Mouse (Mus musculus): ENCODE measurements around the gene Lrrc29. TPM values are rescaled to one million over a fixed set of nuclear protein-coding genes. Genes with fewer than 3 reads are reported as not detected.
A peak's percentile ranks its signal among the peaks of the same experiment; 100 is the strongest.

Lrrc29 gene
- polyA plus RNA-seq, 1 experiment from 2014 or later = 3.9 TPM

- no peak for ATAC-seq
- no peak for TF ChIP-seq CTCF (IDR thresholded peaks at IDR 0.05; ENCODE audit: low read depth)
- Histone ChIP-seq H3K27ac (ENCODE audit: low read depth, low read length) (no peak overlapping the region), H3K4me2 (replicated peaks; ENCODE audit: low read depth) (peak overlapping the region; percentile 95; the same call in 1 of the 2 replicates), H3K4me1 (replicated peaks; ENCODE audit: control insufficient read depth, insufficient read depth, low read length) (peaks cover 15% of the 10 kb centered on the region), H3K4me3 (ENCODE audit: low read depth, low read length) (0 out of 2 replicates have a peak overlapping the region, but pooled peaks have one; percentile 74), H3K9me3 (ENCODE audit: control insufficient read depth) (no peaks in the 10 kb centered on the region), H3K36me3 (ENCODE audit: control insufficient read depth, insufficient read depth) (no peaks in the 10 kb centered on the region), H3K27me3 (replicated peaks; ENCODE audit: control insufficient read depth, insufficient read depth, low read length) (peaks cover 14% of the 10 kb centered on the region; the same call in 1 of the 2 replicates), H3K9ac (ENCODE audit: low read depth, low read length) (no peak overlapping the region)
- WGBS = 56% methylated on average over 7 of the region's 7 CpGs
Measured at GRCm38 (mm10) chr8:105350186-105350585, 24.1 kb upstream of the Lrrc29 start.

- Histone ChIP-seq H3K36me3 (ENCODE audit: control insufficient read depth, insufficient read depth) (no peaks in the 10 kb centered on the region), H3K4me3 (ENCODE audit: low read depth, low read length) (peak overlapping the region; percentile 74), H3K4me1 (replicated peaks; ENCODE audit: control insufficient read depth, insufficient read depth, low read length) (peaks cover 17% of the 10 kb centered on the region), H3K9ac (ENCODE audit: low read depth, low read length) (peak overlapping the region; percentile 42), H3K9me3 (ENCODE audit: control insufficient read depth) (no peaks in the 10 kb centered on the region), H3K4me2 (replicated peaks; ENCODE audit: low read depth) (peak overlapping the region; percentile 95), H3K27me3 (replicated peaks; ENCODE audit: control insufficient read depth, insufficient read depth, low read length) (peaks cover 14% of the 10 kb centered on the region; the same call in 1 of the 2 replicates), H3K27ac (ENCODE audit: low read depth, low read length) (no peak overlapping the region)
- no peak for TF ChIP-seq CTCF (IDR thresholded peaks at IDR 0.05; ENCODE audit: low read depth)
- no peak for ATAC-seq
- WGBS = under 1% methylated on average over 35 of the region's 48 CpGs
Measured at GRCm38 (mm10) chr8:105349096-105349771, 23.2 kb upstream of the Lrrc29 start.

- Histone ChIP-seq H3K4me3 (ENCODE audit: low read depth, low read length) (peak within 1 kb of the TSS; percentile 74), H3K36me3 (ENCODE audit: control insufficient read depth, insufficient read depth) (no peaks in the 10 kb centered on the region), H3K9ac (ENCODE audit: low read depth, low read length) (peak within 1 kb of the TSS; percentile 64), H3K9me3 (ENCODE audit: control insufficient read depth) (no peaks in the 10 kb centered on the region), H3K27ac (ENCODE audit: low read depth, low read length) (peak within 1 kb of the TSS; percentile 77), H3K4me2 (replicated peaks; ENCODE audit: low read depth) (peak within 1 kb of the TSS; percentile 95), H3K4me1 (replicated peaks; ENCODE audit: control insufficient read depth, insufficient read depth, low read length) (peaks cover 17% of the 10 kb centered on the region), H3K27me3 (replicated peaks; ENCODE audit: control insufficient read depth, insufficient read depth, low read length) (peaks cover 14% of the 10 kb centered on the region; the same call in 1 of the 2 replicates)
- under 1% methylated on average over 34 of the region's 34 CpGs for WGBS
- TF ChIP-seq CTCF (IDR thresholded peaks at IDR 0.05; ENCODE audit: low read depth) = peak; percentile 44
- ATAC-seq = no peak
Measured at GRCm38 (mm10) chr8:105348450-105349095, 22.5 kb upstream of the Lrrc29 start, which contains the start of gene Slc9a5. TSS of gene Slc9a5 (plus strand) at chr8:105348843.

GRCm38 (mm10) chr8:105347428-105348221 is 21.5 kb upstream of the Lrrc29 start, which contains the start of gene Fhod1:
TSS of gene Fhod1 (minus strand) at chr8:105347953.
- no peaks in the 10 kb centered on the region for H3K36me3 ChIP-seq (ENCODE audit: control insufficient read depth, insufficient read depth)
- peaks cover 14% of the 10 kb centered on the region; the same call in 1 of the 2 replicates for H3K27me3 ChIP-seq (replicated peaks; ENCODE audit: control insufficient read depth, insufficient read depth, low read length)
- peak within 1 kb of the TSS; percentile 74 for H3K4me3 ChIP-seq (ENCODE audit: low read depth, low read length)
- peak within 1 kb of the TSS; percentile 64 for H3K9ac ChIP-seq (ENCODE audit: low read depth, low read length)
- peaks cover 17% of the 10 kb centered on the region for H3K4me1 ChIP-seq (replicated peaks; ENCODE audit: control insufficient read depth, insufficient read depth, low read length)
- WGBS = under 1% methylated on average over 53 of the region's 53 CpGs
- peak within 1 kb of the TSS; percentile 95 for H3K4me2 ChIP-seq (replicated peaks; ENCODE audit: low read depth)
- H3K9me3 ChIP-seq (ENCODE audit: control insufficient read depth) = no peaks in the 10 kb centered on the region
- TF ChIP-seq CTCF (IDR thresholded peaks at IDR 0.05; ENCODE audit: low read depth) = peak; percentile 58
- ATAC-seq = peak; percentile 87
- H3K27ac ChIP-seq (ENCODE audit: low read depth, low read length) = peak within 1 kb of the TSS; percentile 77

- H3K27ac ChIP-seq (ENCODE audit: low read depth, low read length) = peak overlapping the region; percentile 77
- peak overlapping the region; percentile 74 for H3K4me3 ChIP-seq (ENCODE audit: low read depth, low read length)
- peak overlapping the region; percentile 64 for H3K9ac ChIP-seq (ENCODE audit: low read depth, low read length)
- H3K36me3 ChIP-seq (ENCODE audit: control insufficient read depth, insufficient read depth) = no peaks in the 10 kb centered on the region
- no peak for TF ChIP-seq CTCF (IDR thresholded peaks at IDR 0.05; ENCODE audit: low read depth)
- WGBS = 3% methylated on average over 29 of the region's 34 CpGs
- peaks cover 17% of the 10 kb centered on the region for H3K4me1 ChIP-seq (replicated peaks; ENCODE audit: control insufficient read depth, insufficient read depth, low read length)
- H3K27me3 ChIP-seq (replicated peaks; ENCODE audit: control insufficient read depth, insufficient read depth, low read length) = peaks cover 14% of the 10 kb centered on the region; the same call in 1 of the 2 replicates
- no peaks in the 10 kb centered on the region for H3K9me3 ChIP-seq (ENCODE audit: control insufficient read depth)
- ATAC-seq = peak; percentile 64
- peak overlapping the region; percentile 95 for H3K4me2 ChIP-seq (replicated peaks; ENCODE audit: low read depth)
Measured at GRCm38 (mm10) chr8:105346611-105347427, 20.7 kb upstream of the Lrrc29 start.
